Mouse (Mus musculus): ENCODE results near the gene Ctdspl.

The Ctdspl gene

GRCm38 (mm10) chr9:118926111-118926650, at the start of gene Ctdspl:
Ctdspl (plus strand) TSS chr9:118926453.
- DNase-seq = peak; percentile 63

- DNase-seq = no peak
Measured at GRCm38 (mm10) chr9:118876902-118877301, 49.4 kb upstream of the Ctdspl start.

- DNase-seq = no peak
Measured at GRCm38 (mm10) chr9:118877365-118878008, 48.8 kb upstream of the Ctdspl start.

- no peak for DNase-seq
Measured at GRCm38 (mm10) chr9:118878596-118878995, 47.7 kb upstream of the Ctdspl start.

GRCm38 (mm10) chr9:118881281-118881945, 44.8 kb upstream of the Ctdspl start:
- DNase-seq = peak; percentile 51

GRCm38 (mm10) chr9:118881946-118882284, 44.3 kb upstream of the Ctdspl start:
- no peak for DNase-seq

GRCm38 (mm10) chr9:118883150-118883549, 43.1 kb upstream of the Ctdspl start:
- no peak for DNase-seq

- no peak for DNase-seq
Measured at GRCm38 (mm10) chr9:118885785-118886184, 40.5 kb upstream of the Ctdspl start.

GRCm38 (mm10) chr9:118887201-118887600, 39.1 kb upstream of the Ctdspl start:
- DNase-seq = no peak

- DNase-seq = no peak
Measured at GRCm38 (mm10) chr9:118887734-118888133, 38.5 kb upstream of the Ctdspl start.

- no peak for DNase-seq
Measured at GRCm38 (mm10) chr9:118890149-118890548, 36.1 kb upstream of the Ctdspl start.

- DNase-seq = no peak
Measured at GRCm38 (mm10) chr9:118890645-118891044, 35.6 kb upstream of the Ctdspl start.

GRCm38 (mm10) chr9:118891068-118891467, 35.2 kb upstream of the Ctdspl start:
- DNase-seq = no peak

- DNase-seq = no peak
Measured at GRCm38 (mm10) chr9:118891593-118891992, 34.7 kb upstream of the Ctdspl start.

- DNase-seq = no peak
Measured at GRCm38 (mm10) chr9:118895101-118895500, 31.2 kb upstream of the Ctdspl start.

GRCm38 (mm10) chr9:118900677-118901076, 25.6 kb upstream of the Ctdspl start:
- DNase-seq = no peak

GRCm38 (mm10) chr9:118901917-118902316, 24.3 kb upstream of the Ctdspl start:
- DNase-seq = no peak

- peak; percentile 38 for DNase-seq
Measured at GRCm38 (mm10) chr9:118907934-118908620, 18.2 kb upstream of the Ctdspl start.

GRCm38 (mm10) chr9:118913048-118913447, 13.2 kb upstream of the Ctdspl start:
- no peak for DNase-seq

GRCm38 (mm10) chr9:118913613-118914012, 12.6 kb upstream of the Ctdspl start:
- DNase-seq = no peak

- no peak for DNase-seq
Measured at GRCm38 (mm10) chr9:118914589-118914988, 11.7 kb upstream of the Ctdspl start.

GRCm38 (mm10) chr9:118915290-118915689, 11.0 kb upstream of the Ctdspl start:
- DNase-seq = no peak

GRCm38 (mm10) chr9:118919672-118920186, 6.5 kb upstream of the Ctdspl start:
- peak; percentile 27 for DNase-seq

Measured in cerebellum, adult 9-11 months (tissue).